Mouse (Mus musculus) cortical plate, adult 2 months (tissue): ENCODE measurements around the gene Prkce. TPM values are rescaled to one million over a fixed set of nuclear protein-coding genes. Genes with fewer than 3 reads are reported as not detected.

Experiments used
- H3K27ac ChIP-seq: fragments of 200-500 bp; 2 replicates; pipeline ENCODE4 v1.5.1; 2012; ENCODE audit warnings: low read length, control low read depth, inconsistent platforms; ENCODE audit not compliant: insufficient read depth
- H3K4me1 ChIP-seq: fragments of 200-500 bp; 2 replicates; pipeline ENCODE4 v1.6.1; 2011; ENCODE audit warnings: low read length; ENCODE audit not compliant: control insufficient read depth, insufficient read depth
- H3K4me3 ChIP-seq: fragments of 200-500 bp; 2 replicates; pipeline ENCODE4 v1.5.1; 2011; ENCODE audit warnings: mild to moderate bottlenecking, low read length, control low read depth; ENCODE audit not compliant: insufficient read depth
- CTCF ChIP-seq: fragments of 200-500 bp; IDR thresholded peaks from 2 replicates; pipeline ENCODE4 v1.5.1; 2011; ENCODE audit warnings: mild to moderate bottlenecking, control low read depth, low read length; ENCODE audit not compliant: insufficient read depth; ENCODE audit errors: extremely low read depth
- POLR2A ChIP-seq: fragments of 200-500 bp; IDR thresholded peaks from 2 replicates; pipeline ENCODE4 v1.6.1; 2011; ENCODE audit warnings: mild to moderate bottlenecking, low read length, control low read depth; ENCODE audit not compliant: insufficient read depth; ENCODE audit errors: extremely low read depth
- polyA plus RNA-seq: library from polyadenylated mRNA; depleted of rRNA; stranded (reverse); fragments of >200 nt; gene quantifications from 2 replicates; pipeline ENCODE4 v1.2.3, GENCODE M21; 2012

Gene Prkce
- polyA plus RNA-seq, 1 experiment, result 83.7 TPM

DNA sequence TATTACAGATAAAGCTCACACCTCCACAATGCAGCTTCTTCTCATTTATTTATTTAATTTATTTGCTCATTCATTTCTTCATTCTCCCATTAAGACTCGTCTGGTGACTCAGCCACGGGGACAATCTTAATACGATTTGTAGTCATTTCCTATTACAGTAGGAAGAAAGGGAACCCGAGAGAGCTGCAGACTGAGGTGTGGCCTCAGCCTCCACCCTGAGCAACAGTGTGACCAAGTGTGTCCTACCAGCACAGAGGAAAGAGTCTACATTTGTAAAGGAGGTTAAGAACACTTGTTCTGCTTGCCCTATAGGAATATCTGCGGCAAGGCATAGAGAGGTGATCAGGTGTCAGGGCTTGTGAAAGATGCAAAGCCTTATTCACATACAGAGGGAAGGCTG lies 155.3 kb downstream of the Prkce start:
- TF ChIP-seq POLR2A (no peak), CTCF (no peak)
- Histone ChIP-seq H3K27ac (no peak overlapping the region), H3K4me3 (no peak overlapping the region), H3K4me1 (peaks cover 3% of the 10 kb centered on the region; the same call in 1 of the 2 replicates)

DNA sequence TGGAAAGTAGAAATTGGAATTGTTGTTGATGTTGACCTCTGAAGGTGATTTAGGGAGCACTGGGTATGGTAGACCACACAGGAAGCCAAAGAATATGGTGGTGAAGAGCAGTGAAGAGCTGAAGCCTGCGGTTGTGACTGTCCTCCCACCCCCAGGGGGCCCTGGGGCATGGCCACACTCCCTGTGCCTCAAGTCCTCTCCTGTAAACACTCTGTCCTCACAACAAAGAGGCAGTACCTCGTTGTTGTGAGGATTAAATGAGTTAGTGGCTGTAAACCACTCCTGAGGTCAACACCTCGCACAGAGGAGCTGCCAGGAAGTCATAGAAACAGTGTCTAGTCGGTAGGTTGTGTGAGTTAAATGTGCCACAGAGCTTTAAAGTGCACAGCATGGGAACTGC lies 155.7 kb downstream of the Prkce start:
- Histone ChIP-seq H3K4me3 (no peak overlapping the region), H3K4me1 (peaks cover 3% of the 10 kb centered on the region; the same call in 1 of the 2 replicates), H3K27ac (no peak overlapping the region)
- TF ChIP-seq POLR2A, result no peak
- TF ChIP-seq CTCF, result no peak

DNA sequence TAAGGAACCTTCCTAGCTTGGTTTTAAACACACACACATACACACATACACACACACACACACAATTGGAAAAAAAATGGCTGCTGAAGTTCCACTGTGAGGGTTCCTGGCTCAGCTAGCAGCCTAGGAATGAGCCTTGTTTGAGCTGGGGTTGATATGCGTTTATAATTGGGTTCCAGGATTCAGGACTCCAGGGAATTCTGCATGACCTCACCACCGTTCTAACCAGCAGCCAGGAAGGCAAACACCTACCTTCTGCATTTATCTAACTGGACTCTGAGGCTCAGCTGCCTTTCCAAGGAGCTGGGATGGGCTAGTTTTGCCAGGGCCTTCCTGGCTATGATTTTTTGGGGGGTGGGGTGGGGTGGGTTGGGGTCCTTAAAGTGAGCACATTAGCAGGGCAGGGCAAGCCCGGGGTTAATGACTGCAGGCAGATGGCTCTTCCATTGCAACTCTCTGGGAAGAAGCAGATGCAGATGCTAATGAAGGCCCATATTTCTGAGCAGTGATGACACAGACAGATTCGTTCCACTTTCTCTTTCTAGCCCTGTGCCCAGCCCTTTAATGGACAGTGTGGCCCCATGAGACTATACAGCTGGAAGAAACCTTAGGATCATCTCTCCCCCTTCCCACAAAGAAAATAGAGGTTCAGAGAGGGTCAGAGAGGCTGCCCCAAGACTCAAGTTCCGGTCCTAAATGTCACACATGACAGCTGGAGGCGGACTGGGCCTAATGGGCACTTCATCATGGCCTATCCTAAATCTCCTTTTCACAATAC lies 156.5 kb downstream of the Prkce start:
- Histone ChIP-seq H3K27ac (no peak overlapping the region), H3K4me3 (no peak overlapping the region), H3K4me1 (peaks cover 3% of the 10 kb centered on the region; the same call in 1 of the 2 replicates)
- TF ChIP-seq POLR2A (no peak), CTCF (no peak)

DNA sequence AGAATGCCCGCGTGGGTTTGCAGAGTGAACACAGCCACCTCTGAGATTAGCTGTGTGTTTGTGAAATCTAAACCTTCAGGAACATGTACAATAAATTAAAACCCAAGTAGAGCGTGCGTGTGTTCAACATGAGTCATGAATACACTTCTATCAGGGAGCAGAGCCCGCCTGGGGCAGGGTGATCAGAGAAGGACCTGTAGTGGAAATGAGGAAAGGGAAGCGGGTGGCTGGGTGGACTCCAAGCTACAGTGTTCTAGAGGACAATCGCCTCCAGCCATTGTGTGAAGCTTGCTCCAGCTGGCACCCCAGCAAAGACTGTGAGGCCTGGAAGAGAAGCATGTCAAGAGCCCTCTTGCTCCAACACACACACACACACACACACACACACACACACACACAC lies 157.2 kb downstream of the Prkce start:
- TF ChIP-seq POLR2A (no peak), CTCF (no peak)
- no peak overlapping the region for H3K4me3 ChIP-seq
- peaks cover 7% of the 10 kb centered on the region; the same call in 1 of the 2 replicates for H3K4me1 ChIP-seq
- H3K27ac ChIP-seq, result no peak overlapping the region

DNA sequence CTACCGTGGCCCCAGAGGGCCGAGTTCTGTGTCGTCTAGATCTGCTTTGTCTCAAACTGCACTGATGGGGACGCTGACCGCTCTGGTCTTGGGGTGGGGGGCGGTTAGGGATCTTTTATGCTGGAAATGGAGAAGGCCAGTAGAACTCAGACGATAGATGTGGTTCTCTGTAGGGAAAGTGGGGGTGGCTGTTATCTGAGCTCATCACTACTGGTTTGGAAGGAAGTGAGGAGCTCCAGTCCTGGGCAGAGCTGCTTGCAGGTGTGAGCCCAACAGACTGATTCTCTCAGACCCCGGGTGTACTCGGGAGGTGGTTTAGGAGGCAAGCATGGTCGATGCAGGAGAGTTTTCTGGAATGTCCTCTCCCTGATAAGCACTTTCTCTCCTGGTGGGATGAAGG lies 157.7 kb downstream of the Prkce start:
- no peak for TF ChIP-seq POLR2A
- no peak for TF ChIP-seq CTCF
- Histone ChIP-seq H3K27ac (no peak overlapping the region), H3K4me3 (no peak overlapping the region), H3K4me1 (peaks cover 10% of the 10 kb centered on the region)

DNA sequence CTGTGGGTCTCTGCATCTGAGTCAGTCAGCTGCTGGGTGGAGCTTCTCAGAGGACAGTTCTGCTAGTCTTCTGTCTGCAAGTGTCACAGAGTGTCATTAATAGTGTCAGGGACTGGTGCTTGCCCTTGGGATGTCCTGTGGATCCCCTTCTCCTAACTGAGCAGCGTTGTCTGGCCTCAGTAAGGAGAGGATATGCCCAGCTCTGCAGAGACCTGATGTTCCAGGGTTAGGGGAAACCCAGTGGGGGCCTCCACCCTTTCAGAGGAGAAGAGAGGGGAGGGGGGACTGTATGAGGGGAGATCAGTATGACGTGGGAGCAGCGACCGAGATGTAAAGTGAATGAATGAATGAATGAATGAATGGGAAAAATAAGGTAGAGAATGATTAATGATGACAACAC lies 160.4 kb downstream of the Prkce start:
- no peak overlapping the region for H3K27ac ChIP-seq

DNA sequence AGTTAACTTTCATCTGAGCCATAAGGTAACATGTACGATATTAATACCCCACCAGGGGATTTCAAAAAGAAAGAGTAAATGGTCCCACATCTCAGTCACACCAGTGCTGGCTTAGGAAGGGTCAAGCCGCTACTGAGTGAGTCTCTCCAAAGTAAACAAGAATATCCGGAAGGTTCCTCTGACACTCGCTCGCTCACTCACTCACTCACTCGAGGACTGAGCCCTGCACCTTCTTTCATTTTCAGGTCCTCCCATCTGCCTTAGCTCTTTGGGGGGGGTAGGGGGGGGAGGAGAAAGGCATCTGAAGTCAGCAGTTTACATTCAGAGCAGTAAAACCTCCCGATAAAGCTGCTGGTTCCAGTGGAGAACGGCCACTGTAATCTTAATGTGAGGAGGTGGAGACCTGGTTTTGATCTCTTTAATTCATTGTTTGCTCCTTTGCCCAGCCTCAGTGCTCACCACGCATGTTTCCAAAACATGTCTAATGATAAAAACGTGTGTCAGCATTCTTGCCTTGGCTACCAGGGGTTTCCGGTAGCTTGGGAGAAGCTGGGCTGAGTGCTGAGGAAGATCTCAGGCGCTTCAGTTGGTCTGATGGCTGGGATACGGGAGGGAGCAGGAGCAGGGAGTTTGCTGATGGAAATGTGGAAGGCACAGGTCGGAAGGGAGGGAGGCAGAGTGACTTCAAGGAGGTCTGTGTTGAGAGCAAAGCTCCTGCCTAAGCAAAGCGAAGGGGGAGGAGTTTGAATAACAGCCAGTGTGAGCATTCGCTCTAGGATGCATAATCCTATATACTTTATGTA lies 161.9 kb downstream of the Prkce start:
- H3K4me3 ChIP-seq, result no peak overlapping the region
- TF ChIP-seq POLR2A, result no peak
- TF ChIP-seq CTCF, result no peak
- peak overlapping the region; percentile 9; the same call in 1 of the 2 replicates for H3K27ac ChIP-seq
- H3K4me1 ChIP-seq, result peaks cover 11% of the 10 kb centered on the region

More for the DNA sequence above, 160.4 kb downstream of the Prkce start:
- TF ChIP-seq CTCF (no peak), POLR2A (no peak)
- Histone ChIP-seq H3K4me1 (peaks cover 11% of the 10 kb centered on the region), H3K4me3 (no peak overlapping the region)

DNA sequence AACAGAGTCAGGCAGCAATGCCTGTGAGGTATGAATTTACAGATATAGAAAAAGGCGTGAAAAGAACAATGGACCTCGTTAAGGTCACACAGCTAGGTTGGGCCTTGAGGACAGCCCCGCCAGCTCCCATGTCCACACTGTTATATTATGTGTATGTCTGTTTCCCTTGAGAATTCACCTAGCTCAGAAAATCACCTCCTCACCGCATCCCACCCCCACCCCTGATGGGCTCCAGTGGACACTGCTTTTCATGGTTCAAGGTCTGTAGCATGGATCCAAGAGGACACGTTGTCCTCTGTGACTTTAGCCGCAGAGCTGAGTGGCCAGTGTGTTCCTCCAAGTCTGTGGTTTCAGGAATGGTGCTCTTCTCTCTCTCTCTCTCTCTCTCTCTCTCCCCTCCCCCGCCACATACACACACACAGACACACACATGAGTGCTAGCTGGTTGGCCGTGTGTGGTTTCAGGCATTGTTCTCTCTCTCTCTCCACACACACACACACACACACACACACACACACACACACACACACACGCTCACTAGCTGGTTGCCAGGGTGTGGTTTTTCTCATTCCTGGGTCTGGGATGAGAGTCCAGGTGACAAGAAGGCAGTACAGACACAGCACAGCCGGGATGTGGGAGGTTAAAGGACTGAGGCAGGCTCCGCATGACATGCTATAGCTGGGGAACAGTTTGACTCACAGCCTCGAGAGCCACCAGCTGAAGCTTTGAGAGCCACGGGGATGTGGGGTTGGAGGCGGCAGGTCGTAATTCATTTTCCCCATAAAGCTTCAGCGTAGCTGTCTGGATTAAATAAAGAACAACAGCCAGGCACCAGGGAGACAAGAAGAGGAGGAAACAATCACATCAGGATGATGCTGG lies 162.7 kb downstream of the Prkce start:
- TF ChIP-seq CTCF (no peak), POLR2A (no peak)
- peaks cover 11% of the 10 kb centered on the region for H3K4me1 ChIP-seq
- H3K27ac ChIP-seq, result peak overlapping the region; percentile 56
- no peak overlapping the region for H3K4me3 ChIP-seq

DNA sequence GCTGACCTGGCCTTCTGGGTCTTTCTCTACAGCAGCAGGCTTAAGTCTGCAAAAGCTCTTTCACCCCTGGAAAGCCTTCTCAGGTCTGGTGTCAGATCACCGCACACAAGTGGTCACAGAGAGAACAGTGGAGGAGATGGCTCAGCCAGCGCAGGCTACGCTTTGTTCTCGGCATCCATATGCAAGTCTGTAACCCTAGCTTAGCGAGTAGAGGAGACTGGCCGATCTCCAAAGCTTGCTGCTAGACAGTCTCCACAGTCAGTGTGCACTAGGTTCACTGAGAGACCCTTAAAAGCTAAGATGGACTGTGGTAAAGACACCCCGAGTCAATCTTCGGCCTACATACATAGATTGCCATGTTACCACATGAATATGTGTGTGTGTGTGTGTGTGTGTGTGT lies 164.2 kb downstream of the Prkce start:
- Histone ChIP-seq H3K27ac (no peak overlapping the region), H3K4me1 (peaks cover 12% of the 10 kb centered on the region), H3K4me3 (no peak overlapping the region)
- TF ChIP-seq CTCF, result no peak
- no peak for TF ChIP-seq POLR2A
